Mouse (Mus musculus): ENCODE results near the gene Ak4.
"Not testable (repeated sequence)": the region's sequence is repeated elsewhere in the genome, so short reads cannot be mapped to it uniquely, and the experiment has no call there.

The Ak4 gene

DNA sequence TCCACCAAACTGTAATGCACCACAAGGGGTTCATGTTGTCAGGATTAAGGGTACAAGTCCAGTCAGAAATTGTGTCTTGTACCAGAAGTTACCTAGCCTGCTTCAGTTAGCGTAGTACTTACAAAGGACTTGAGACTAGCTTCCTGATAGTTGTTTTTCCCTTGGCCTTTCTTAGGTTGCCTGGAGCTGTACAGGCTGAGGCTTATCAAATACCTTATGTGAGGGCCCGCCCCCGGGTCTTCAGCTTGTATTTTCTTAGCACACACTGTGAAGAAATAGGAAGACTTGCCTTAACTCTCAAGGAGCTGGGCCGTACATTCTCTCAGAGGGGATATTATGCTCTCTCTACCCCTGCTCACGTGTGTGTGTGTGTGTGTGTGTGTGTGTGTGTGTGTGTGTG lies 4.5 kb downstream of the Ak4 start:
- DNase-seq (ENCODE audit: low read depth, low spot score): no peak

DNA sequence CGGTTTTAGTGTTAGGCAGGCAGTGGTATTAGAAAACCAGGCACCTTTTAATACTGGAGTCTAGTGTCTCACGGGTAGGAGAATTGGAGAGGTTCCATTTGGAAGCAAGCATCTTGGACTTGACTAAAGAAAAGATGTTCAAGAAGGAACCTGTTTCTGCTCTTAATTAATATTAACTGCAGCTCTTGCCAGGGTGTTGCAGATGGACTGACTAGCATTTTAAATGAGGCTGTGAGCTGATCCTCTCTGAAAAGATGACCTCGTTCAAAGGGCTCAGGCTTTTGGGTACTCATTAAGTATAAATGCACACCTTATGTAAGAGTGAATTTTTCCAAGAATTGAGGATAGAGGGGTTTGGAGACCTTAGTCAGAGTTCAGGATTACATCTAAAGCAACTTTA lies 5.4 kb downstream of the Ak4 start:
- no peak for DNase-seq (ENCODE audit: low read depth, low spot score)

DNA sequence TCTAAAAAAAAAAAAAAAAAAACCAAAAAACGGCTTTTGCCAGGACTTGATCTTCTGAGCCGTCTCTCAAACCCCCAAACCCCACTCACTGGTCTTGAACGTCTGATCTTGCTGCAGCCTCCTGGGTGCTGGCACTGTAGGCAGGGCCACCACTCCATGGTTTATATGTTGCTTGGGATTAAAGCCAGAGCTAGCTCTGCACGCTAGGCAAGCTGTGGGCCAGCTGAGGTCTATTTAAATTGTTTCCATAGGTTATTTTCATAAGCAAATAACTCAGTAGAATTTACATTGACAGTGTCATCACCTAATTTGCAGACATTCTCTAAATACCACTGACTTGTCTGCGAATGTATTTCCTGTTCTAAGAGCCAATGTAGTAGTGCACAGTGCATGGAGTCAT lies 6.0 kb downstream of the Ak4 start:
- no peak for DNase-seq (ENCODE audit: low read depth, low spot score)

DNA sequence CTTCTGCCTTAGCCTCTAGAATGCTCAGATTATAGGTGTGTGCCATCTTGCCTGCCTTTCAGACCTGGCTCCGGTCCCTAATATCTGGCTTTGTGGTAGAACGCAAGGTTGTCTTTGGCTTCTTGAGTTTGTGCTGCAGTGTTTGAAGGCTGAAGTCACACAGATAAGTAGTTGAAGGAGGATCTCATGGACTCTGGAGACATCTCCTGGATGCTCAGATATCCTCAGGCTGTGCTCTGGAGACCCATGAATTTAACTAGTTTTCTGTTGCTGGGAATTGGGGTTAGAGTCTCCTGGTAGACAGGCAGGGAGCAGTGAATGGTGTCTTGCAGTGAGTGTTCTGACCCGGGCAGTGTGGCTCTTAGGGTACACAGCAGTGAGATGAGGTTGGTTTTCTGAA lies 6.6 kb downstream of the Ak4 start:
- DNase-seq (ENCODE audit: low read depth, low spot score): no peak

DNA sequence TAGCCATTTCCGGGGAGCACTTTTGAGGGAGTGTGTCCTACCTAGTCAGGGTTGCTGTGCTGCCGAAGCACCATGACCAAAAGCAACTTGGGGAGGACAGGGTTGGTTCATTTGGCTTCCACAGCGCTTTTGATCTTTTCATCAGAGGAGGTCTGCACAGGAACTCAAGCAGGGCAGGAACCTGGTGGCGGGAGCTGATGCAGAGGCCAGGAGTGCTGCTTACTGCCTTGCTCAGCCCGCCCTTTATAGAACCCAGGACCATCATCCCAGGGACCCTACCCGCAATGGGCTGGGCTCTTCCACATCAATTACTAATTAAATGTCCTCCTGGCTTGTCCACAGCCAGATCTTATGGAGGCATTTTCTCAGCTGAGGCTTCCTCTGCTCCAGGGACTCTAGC lies 7.5 kb downstream of the Ak4 start:
- no peak for DNase-seq (ENCODE audit: low read depth, low spot score)

DNA sequence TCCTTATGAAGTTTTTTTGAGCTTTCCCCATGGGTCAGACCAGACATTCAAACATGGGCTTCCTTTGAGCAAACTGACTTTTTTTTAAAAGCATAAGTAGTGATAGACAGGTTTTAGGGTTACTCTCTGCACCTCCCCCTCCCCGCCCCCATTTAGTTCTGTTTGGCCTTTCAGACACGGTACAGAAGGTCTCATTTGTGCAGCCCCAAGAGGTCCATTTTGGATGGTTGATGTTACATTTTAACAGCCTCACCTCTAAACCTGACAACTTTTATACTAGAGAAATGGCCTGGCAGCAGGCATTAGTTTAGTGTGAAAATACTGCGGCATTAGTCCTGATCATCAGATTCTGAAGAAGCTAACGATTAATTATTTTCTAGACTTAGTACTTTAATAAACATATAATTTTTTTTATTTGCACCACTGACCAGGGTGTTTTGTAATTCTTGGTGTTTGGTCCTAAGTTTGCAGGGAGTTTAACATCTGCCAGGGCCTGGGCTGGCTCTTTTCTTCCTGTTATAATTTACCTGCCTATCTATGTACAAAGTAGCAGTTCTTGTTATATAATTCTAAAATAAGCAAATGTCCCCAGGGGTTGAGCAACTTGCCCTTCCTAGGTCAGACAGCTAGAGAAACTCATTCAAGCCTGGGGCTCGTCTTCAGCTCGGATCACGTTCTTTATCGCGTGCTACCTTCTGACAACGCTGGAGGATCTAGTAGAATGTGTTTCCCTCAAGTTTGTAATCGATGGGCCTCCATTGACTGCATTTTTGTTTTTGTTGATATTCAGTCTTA lies 9.0 kb downstream of the Ak4 start:
- no peak for DNase-seq (ENCODE audit: low read depth, low spot score)

DNA sequence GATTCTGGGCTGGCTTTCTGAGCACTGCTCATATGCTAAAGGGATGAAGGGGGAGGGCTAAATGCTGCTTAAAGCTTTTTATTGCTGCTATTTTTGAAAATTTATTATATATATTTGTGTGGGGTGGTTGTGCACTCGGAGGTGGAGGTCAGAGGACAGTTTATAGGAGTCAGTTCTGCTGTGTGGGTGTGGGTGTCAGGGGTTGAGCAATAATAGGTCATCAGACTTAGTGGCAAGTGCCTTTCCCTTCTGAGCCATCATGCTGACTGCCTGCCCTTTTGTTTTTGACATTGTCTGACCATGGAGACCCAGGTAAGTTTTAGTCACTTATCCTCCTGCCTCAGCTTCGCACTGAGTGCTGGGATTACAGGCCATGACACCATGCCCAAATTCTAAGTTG lies 10.0 kb downstream of the Ak4 start:
- DNase-seq (ENCODE audit: low read depth, low spot score): no peak

DNA sequence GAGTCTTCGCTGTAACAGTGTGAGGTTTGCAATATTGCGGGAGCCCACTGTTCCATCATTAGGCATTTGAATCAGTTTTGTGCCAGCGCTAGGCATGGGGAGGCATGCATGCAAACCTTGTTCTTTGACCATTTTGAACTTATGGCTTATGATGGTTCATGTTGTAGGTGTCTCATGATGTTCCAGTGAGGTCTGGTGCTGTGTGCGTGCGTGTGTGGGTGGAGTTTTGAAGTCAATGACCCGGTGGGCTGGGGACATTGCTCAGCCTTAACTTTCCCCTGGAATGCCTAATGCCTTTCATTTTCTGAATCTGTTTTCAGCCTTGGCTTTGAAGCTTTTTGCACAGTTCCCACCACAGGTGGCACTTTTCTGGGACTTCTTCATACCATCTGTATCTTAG lies 10.9 kb downstream of the Ak4 start:
- DNase-seq (ENCODE audit: low read depth, low spot score): no peak

DNA sequence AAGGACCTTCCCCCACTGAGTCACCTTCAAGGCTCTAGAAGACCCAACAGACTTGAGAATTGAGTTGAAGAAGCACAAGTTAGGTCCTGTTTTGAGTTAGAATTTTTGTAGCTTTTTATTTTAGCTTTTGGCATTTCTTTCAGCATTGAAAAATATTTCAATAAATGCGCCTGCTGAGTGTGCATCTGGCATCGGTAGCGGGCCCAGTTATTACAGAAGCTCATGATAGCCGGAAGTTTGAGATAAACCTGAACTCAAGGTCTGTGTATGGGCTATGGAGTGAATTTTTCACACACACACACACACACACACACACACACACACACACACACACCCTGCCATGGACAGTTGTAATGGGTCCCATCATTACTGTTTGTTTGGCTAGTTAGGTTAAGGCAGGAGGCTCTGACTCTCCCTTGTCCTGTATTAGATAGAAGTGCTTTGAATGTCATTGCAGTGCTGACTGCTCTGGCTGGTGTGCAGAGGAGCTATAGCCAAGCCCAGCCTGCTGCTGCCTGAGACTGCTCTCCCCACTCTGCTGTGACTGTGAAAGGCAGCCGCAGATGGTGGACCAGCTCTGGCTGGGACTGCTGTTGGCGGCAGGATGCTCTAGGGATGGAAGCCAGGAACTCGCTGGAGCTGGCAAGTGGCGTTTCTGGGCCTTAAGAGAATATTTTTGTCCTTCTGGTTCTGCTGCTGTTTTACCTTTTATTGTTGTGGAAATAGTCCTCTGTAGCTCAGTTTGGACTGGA lies 17.9 kb downstream of the Ak4 start:
- no peak for DNase-seq (ENCODE audit: low read depth, low spot score)

DNA sequence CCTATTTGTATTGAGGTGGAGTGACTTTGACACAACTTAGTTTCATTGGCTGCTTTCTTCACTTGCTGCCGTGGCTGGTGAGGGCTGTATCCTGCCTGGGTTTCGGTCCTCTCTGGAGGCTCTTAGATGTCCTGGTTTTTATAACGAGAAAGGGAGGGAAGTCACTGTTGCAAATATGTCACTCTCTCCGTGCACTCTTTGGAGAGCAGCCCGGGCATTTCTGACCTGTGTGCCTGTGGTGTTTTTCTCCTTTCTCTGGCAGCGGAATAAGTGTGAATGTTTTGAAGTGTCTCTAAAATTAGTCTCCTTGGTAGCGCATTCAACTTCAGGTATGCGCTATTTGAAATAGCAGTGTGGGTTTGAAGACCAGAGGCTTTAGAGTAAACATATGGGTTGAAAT lies 19.2 kb downstream of the Ak4 start:
- no peak for DNase-seq (ENCODE audit: low read depth, low spot score)

DNA sequence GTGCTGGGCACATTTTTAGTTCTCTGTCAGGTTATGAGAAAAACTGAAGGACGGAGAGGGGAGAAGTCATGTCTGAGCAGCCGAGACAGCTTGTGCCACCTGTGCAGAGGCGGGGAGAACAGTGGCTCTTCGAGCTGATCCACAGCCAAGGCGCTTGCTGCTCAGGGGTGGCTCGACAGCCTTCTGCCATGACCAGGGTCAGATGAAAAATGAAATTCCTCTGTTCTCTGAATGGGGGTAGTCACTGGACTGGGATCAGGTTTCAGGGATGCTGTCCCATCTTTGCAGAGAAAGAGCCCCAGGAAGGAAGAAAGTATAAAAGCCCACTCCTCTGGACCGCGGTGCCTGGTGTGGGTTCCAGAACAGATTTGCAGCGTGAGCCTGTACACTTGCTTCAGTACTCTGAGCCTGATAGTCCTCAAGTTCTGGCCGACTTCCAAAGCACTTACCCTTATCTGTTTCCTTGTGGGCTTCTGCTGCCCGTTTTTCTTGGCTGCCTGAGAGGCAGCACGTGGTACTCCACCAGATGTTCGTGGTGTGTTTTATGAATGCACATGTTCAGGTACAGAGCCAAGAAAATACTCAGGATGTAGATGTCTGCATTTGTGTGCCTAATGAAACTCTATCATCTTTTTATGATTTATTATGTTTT lies 20.8 kb downstream of the Ak4 start:
- no peak for DNase-seq (ENCODE audit: low read depth, low spot score)

DNA sequence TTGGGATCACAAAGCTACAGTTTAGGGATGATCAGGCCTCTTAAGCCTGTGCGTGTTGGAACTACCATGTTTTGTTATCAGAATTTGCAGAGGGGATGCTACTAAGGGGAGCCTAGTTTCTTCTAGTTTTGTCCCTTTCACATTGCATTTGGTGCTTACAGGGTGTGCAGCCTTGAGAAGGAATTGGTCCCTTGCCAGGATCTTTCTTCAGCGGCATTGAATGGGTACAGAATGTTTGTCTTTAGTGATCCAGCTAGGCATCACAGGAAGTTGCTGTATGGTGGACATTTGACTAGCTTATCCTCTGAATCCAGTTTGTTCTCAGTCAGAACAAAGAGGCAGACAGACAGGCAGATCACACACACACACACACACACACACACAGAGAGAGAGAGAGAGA lies 23.7 kb downstream of the Ak4 start:
- no peak for DNase-seq (ENCODE audit: low read depth, low spot score)

DNA sequence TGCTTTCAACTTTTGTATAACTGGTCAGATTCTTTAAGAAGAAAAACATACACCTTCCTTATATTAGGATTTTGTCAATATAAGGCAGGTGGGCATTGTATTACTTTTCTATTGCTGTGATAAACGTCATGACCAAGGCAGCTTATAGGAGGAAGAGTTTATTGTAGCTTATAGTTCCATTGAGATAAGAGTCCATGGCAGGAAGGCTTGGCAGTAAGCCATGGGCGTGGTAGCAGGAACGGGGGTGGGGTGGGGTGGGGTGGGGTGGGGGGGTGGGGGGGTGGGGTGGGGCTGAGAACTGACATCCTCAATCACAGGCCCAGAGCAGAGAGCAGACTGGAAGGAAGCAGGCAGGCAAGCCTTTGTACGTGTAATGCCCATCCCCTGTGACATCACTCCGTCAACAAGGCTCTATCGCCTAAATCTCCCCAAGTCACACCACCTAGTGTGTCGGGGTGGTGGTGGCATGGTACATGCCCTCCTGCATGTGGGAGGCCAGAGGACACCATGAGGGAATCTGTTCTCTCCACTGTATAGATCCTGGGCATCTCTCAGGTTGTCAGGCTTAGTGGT lies 24.4 kb downstream of the Ak4 start:
- DNase-seq (ENCODE audit: low read depth, low spot score): no peak

DNA sequence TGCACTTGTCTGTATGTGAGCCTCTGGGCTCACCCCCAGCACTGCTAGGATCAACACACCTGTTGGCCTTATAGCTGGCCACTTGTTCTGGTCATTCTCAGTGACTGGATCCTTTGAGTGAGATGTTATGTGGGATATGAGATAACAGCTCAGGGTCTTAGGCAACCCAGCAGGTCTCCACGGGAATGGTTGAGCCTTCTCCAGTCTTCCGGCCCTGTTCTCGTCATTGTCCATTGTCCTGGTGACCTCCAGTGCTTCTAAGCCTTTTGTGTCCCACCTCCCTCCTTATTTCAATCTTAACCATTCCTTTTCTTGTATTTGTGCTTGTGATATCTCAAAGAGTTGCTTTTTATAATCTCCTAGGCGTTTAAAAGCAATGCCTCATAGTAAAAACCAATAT lies 26.6 kb downstream of the Ak4 start:
- DNase-seq (ENCODE audit: low read depth, low spot score): no peak

DNA sequence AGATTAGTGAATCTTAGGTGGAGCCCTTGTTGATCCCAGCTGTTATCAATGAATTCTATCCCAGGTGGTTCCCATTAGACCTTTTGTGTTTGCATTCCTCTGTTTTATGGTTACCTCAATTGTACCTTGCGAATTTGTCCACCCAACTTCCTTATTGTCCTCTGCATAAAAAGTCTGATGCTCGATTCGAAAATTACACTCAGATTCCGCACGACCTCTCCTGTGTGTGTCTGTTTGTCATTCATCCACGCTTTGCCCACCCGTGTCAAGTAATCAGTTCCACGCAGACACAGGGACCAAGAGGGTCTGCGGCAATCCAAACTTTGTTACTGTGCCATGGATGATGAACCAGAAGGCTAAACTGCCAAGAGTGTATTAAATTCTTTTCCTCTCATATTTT lies 27.5 kb downstream of the Ak4 start:
- DNase-seq (ENCODE audit: low read depth, low spot score): not testable (repeated sequence)

DNA sequence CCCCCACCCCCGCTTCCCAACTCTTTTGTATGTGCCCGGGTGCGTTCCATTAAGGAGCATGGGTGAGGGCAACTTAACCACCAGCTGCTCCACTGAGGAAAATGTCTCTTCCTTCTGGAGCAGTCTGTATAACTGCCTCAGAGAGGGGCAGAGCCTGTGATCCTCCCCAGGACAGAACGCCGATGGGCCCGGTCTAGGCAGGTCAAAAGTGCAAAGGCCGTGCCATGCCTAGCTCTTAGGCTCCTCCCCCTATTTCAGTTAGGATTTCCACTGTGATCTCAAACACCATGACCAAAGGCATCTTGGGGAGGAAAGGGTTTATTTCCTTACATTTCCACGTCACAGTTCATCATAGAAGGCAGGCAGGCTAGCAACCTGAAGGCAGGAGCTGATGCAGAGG lies 29.6 kb downstream of the Ak4 start:
- DNase-seq (ENCODE audit: low read depth, low spot score): no peak

DNA sequence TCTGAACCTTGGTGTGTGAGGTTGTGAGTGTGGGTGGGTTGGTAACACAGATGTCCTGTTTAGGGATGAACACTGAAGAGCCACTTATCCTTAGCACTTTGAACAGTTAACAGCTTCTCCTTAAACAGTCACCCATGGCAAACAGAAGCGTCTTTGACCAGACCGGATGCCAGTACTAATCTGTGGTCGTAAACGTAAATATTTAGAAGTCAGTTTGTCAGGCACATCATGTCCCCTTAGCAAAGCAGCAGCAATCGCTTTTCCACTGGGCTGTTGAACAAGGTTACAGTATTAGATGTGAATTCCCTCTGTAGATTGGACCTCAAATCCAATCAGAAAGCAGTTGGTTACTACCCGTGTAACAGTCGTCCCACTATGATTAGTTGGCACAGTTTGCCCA lies 30.3 kb downstream of the Ak4 start:
- DNase-seq (ENCODE audit: low read depth, low spot score): no peak

DNA sequence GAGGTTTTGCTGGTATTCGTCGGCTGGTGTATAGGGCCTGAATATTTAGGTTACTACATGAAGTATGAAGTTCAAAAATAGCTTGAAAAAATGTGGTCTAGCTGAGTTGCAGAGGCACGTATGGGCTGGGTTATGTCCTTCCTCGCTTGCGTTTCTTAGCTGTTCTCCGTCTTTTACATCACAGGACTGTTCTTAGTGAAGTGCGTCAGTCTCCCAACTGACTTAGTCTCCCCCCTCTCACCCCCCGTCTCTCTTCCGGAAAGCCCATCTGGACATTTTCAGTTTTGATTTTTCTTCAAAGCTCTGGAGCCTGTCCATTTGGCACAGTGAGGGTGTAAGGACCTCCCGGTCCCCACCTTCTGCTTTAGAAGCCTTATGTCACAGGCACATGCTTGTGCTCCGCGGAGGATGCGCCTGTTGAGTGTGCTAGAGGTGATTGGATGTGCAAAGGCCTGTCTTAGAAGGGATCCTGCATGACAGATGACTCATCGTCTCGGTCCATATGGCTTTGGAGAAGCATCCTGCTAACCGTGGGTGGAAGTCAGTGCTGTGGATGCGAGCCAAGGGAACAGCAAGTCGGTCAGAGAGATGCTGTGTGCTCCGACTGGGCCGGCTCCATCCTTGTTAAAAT lies 31.2 kb downstream of the Ak4 start:
- DNase-seq (ENCODE audit: low read depth, low spot score): no peak

DNA sequence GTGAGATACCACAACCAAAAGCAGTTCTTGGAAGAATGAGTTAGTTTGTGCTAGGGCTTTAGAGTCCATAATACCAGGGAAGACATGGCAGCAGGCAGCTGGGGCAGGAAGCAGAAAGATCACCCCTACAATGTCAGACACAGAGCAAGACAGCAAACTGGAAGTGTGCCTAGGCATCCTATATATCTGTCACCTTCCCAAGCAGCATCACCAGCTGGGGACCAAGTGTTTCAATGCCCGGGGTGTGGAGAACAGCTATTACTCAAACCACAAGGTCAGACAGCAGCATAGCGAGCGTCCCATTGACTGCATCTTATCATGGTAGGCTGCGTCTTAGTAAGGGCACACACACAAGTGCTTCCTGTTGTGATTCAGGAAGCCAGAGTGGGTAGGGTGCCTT lies 32.0 kb downstream of the Ak4 start:
- DNase-seq (ENCODE audit: low read depth, low spot score): no peak

DNA sequence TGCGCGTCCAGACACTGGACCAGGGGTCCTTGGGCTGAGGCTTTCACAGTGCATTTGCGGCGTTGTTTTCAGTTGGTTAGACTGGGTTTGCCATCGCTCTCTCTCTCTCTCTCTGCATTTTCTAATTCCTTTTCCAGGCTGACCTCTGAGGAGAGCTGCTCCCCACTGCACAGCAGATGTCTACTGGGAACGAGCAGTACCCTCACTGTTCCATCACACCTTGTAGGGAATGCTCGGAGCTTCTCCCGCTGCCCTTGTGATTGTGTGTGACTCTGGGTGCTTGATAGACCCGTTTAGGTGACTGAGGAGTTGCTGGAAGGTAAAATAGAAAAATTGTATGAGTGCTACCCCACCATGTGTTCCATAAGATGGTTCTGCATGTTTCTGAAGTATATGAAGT lies 33.8 kb downstream of the Ak4 start:
- DNase-seq (ENCODE audit: low read depth, low spot score): no peak

DNA sequence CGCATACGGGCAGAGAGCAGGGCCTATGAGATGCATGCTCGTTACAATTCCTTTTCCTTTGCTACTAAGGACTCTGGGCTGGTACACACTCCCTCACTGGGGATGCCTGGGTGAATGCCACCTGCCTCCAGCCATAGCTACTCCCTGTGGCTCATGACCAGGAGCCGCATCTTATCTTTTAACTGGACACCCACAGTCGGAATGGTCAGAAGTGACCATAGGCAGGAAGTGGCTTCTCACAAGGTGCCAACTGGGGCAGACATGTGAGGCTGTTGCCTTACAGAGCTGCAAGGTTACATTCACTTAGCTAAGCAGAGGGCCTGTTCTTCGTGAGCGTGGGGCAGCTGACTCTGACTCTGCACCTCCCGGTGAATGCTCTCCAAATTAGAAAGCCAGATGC lies 38.1 kb downstream of the Ak4 start:
- DNase-seq (ENCODE audit: low read depth, low spot score): no peak

DNA sequence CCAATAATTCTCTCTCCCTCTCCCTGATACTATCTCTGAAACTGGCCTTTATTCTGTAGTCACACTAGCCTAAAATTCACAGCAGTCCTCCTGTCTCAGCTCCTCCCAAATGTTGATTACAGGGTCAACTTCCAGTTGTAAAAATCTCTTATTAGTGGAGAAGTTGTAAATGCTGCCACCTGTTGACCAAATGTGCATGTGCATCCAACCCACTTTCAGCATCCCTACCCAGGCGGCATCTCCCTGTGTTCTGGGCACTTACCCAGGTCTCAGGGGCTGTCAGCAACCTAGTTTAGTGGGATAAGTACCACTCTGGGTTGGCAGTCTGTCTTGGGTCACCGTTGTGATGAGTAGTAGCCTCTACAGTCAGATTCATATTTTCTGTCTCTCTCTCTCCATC lies 39.3 kb downstream of the Ak4 start:
- DNase-seq (ENCODE audit: low read depth, low spot score): peak; percentile 57
